Mouse (Mus musculus) embryo, embryonic 11.5 days (tissue): ENCODE measurements at regions not wholly inside any gene's neighbourhood (a gene's known extent, or its start where the extent isn't known, plus 50 kb on each side); places are given as distances from the start of the nearest gene placed in this dataset.

ENCODE experiments used
- DNase-seq: peaks from one replicate; pipeline ENCODE4 v3.0.0-alpha.2; 2012; ENCODE audit warnings: low read depth, low spot score

GRCm38 (mm10) chr11:92858170-92858569 is 239.7 kb upstream of the Car10 start:
- DNase-seq: no peak

- peak; percentile 41 for DNase-seq
These were observed 208.0 kb upstream of the Car10 start for GRCm38 (mm10) chr11:92889693-92890454.

GRCm38 (mm10) chr11:92899296-92899695 is 198.5 kb upstream of the Car10 start:
- DNase-seq: no peak
